Mouse (Mus musculus) heart, postnatal 25 days (tissue): ENCODE results near the gene Lama2. TPM values are rescaled to one million over a fixed set of nuclear protein-coding genes. Genes with fewer than 3 reads are reported as not detected.
A peak's percentile ranks its signal among the peaks of the same experiment; 100 is the strongest.

Source experiments
- DNase-seq: peaks from one replicate; pipeline ENCODE4 v3.0.0; 2022; ENCODE audit warnings: low spot score
- intact Hi-C: fragments of 180-260 bp; cut with DNase I; formaldehyde crosslinking; loops from one replicate; pipeline ENCODE4 v1.15.1; 2025
- total RNA-seq, 2 experiments: library from RNA; stranded (reverse); gene quantifications; 2 replicates each; pipeline ENCODE4 v1.2.3; 2021

The Lama2 gene
- 100 to 1,000 TPM; 126 to 153 TPM for total RNA-seq

DNA sequence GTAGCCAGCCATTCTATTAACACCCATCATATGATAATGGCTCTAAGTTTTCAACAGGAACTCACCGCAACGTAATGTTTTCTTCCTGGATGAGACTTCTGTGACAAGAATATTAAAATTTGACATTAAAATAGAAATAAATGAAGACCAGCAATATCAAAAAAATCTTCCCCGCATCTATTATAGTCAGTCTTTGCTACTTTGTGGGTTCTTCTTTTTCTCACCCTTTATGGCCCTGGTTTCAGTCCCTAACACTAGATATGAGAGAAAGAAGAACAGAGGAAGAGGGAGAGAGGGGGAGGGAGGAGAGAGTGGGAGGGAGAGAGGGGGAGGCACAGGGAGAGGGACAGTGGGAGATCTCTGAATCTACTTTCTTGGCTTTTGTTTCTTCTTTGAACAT is at the start of gene Lama2:
TSS of gene Lama2 (minus strand) at position 101 of the 400 bp plus-strand sequence.
- intact Hi-C loops: loop anchor here (10.0 kb wide), 1 partner anchor 85 kb away; no protein-coding TSS in a partner anchor
- no peak for DNase-seq

- intact Hi-C loops: no loop called here
These were observed 44.8 kb upstream of the Lama2 start for GRCm38 (mm10) chr10:27664391-27664790.

DNA sequence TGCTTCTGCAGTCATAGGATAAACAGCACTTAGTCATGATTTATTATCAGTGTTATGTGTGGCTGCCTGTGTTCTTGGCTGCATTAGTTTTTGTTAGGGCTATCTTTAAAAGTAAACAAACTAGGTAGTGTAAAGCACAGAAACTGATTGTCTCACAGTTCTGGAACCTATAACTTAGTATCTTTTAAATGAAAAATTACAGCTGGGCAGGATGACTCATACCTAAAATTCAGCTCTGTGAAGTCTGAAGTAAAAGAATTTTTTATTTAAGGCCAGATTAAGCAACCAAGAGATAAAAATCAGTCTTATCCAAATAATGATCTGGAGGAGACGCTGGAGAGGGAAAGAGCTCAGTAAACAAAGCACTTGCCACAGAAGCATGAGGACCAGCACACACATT is 43.8 kb upstream of the Lama2 start:
- intact Hi-C loops: no loop called here
- DNase-seq: no peak

More at GRCm38 (mm10) chr10:27664391-27664790, 44.8 kb upstream of the Lama2 start:
- DNase-seq: no peak

- intact Hi-C loops: no loop called here
- DNase-seq: no peak
These were observed 34.6 kb upstream of the Lama2 start for GRCm38 (mm10) chr10:27654164-27654563.

DNA sequence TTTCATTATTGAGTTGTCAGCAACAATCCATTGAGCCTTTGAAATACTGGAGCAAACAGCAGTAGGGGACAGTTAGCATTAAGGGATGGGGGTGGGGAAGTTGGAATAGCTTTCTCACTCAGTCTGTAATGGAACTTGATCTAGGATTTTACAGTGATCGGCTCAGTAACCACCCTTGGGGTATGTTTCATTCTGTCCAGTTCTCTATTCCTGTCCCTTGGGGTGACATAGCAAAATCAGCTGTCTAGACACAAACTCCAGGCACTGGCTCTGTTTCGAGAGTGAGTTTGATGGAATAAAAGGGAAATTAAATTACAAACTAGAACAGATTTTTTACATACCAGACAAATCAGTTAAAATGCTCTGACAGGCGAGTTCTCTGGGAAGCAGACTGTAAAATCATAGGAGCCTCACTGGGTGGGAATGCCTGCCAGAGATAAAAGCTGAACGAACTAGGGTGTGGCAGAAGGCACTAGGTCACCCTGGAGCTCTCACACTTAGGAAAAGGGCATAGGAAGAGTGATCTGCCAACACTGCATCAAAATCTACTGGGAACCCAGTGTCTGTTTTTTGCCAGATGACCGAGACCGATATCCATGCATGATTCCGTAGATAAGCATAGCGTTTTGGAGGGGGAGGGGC is 33.3 kb upstream of the Lama2 start:
- intact Hi-C loops: no loop called here
- DNase-seq: no peak

DNA sequence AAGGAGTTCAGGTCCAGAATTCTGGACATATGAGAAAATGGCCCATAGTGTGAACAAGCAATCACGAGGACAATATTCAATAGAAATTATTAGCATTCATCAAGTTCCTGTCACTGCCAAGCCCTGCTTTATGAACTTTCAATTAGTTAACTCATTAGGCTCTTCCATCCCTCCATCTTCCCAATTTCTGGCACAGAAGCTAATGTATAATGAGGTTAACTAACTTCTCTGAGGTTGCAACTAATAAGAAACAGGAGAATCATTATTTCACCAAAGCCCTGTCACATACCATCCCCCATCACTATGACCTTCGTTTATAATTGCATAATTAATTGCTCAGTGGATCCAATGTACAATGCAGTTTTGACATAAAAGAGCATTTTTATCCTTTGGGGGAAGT is 16.2 kb upstream of the Lama2 start:
- intact Hi-C loops: no loop called here
- DNase-seq: no peak

DNA sequence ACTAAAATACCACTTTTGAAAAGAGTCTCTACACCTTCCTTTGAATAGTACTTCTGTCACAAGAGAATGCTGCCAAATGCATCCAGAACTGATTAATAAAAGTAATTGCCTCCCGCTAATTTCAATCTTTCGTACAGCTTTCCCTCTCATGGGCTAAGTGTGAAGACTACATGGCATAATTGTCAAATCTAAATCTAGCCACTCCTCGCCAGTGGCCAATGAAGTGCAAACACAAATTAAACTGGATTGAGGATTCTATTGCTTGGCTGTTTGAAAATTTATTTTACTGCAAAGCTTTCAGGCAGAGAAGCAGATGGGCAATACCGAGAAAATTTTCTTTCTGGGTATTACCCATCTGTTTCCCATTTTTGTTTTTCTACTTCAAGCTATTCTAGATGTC is 11.4 kb upstream of the Lama2 start:
- intact Hi-C loops: no loop called here

GRCm38 (mm10) chr10:27621697-27622449 is 2.3 kb upstream of the Lama2 start:
- intact Hi-C loops: no loop called here
- peak; percentile 22 for DNase-seq

More for the DNA sequence above, 11.4 kb upstream of the Lama2 start:
- DNase-seq: no peak

- DNase-seq: no peak
- intact Hi-C loops: loop anchor here (10.0 kb wide), 1 partner anchor 83 kb away; no protein-coding TSS in a partner anchor
These were observed 2.0 kb downstream of the Lama2 start for GRCm38 (mm10) chr10:27617522-27618020.

GRCm38 (mm10) chr10:27616641-27617415 is 2.7 kb downstream of the Lama2 start:
- intact Hi-C loops: loop anchor here (10.0 kb wide), 1 partner anchor 82 kb away; no protein-coding TSS in a partner anchor
- DNase-seq: peak; percentile 51

- DNase-seq: no peak
- intact Hi-C loops: no loop called here
These were observed 23.9 kb downstream of the Lama2 start for GRCm38 (mm10) chr10:27595675-27596074.

DNA sequence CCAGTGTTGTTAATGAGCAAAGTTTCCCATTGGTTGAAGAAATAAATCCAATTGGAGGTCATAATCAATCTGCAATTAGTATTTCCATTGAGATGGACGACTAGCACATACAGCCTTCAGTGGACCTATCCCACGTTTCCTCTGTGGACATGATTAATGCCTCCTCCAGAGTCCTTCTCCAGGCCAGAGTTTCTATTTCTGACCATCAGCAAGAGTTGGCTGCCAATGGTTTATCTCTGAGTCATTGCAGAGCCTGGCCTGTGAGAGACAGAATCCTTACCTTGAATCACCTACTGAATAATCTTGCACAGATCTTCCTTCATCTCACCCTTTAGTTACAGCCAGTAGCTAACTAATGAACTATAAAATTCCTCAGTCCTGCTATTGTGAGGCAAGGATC is 86.3 kb downstream of the Lama2 start:
- intact Hi-C loops: loop anchor here (10.0 kb wide), 1 partner anchor 82 kb away; the partner anchor contains the start of gene Lama2
- no peak for DNase-seq

DNA sequence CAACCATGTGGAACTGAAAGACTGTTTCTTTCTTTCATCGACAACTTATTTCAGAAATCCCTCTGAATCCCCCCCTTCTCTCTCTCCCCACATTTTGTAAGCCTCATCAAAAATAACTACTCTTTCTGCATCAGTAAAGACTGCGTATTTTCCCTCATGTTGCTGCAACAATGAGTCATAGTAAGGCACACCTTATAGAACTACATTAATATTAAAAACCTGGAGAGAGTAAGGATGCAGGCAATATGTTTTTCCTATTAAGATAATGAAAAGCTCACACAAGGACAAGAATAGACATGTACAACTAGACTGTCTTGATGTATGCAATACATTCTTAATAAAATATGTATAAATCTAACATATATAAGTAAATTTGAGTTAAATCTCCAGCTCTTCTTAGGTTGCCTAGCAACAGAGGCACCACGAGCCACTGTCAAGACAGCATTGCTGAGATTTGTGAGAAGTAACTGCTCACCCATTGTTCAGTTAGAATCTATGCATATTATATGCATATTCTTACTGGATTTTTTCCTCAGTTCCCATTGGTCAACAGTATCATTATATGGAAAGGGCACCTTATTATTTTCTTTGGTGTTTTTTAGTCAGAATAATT is 110.6 kb downstream of the Lama2 start:
- DNase-seq: no peak
- intact Hi-C loops: no loop called here

- DNase-seq: no peak
- intact Hi-C loops: no loop called here
These were observed 118.7 kb downstream of the Lama2 start for GRCm38 (mm10) chr10:27500863-27501262.

- DNase-seq: no peak
- intact Hi-C loops: no loop called here
These were observed 131.1 kb downstream of the Lama2 start for GRCm38 (mm10) chr10:27488452-27488851.

GRCm38 (mm10) chr10:27484041-27484440 is 135.5 kb downstream of the Lama2 start:
- intact Hi-C loops: no loop called here
- no peak for DNase-seq

- no peak for DNase-seq
- intact Hi-C loops: no loop called here
These were observed 144.0 kb downstream of the Lama2 start for GRCm38 (mm10) chr10:27475540-27475939.

DNA sequence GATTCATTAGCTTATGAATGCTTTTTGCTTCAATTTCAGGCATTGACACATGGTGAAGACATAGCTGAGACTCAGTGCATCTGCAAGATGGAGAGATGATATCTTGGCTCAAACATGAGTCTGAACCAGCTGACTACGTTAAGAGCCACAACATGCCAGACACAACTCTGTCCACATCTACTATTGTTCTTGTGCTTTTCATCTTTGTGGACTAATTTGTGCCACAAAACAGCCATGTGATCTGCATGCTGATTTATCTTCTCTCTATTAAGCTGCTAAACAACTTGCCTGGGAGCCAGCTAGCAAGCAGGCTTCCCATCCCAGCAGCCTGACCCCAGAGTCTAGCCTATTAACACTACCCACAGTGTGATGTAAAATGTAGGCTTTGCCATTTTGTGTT is 151.3 kb downstream of the Lama2 start:
- intact Hi-C loops: no loop called here
- DNase-seq: no peak

GRCm38 (mm10) chr10:27413583-27414465 is 205.7 kb downstream of the Lama2 start:
- DNase-seq: no peak

More at GRCm38 (mm10) chr10:27413583-27414465, 205.7 kb downstream of the Lama2 start:
- intact Hi-C loops: no loop called here
